Mouse (Mus musculus): Measurements from ENCODE around the gene Set. TPM values are rescaled to one million over a fixed set of nuclear protein-coding genes. Genes with fewer than 3 reads are reported as not detected.

The Set gene
- total and polyA plus RNA-seq, 3 experiments: 515 to 1,049 (median 902) TPM

GRCm38 (mm10) chr2:30038370-30038769 lies 18.8 kb upstream of the Set start:
- Histone ChIP-seq H3K79me2 (replicated peaks; ENCODE audit: control insufficient read depth, extremely low read depth, insufficient read depth, poor library complexity, severe bottlenecking) (no peaks in the 10 kb centered on the region), H3K4me3 (replicated peaks in 1 of 3; ENCODE audit: low read depth in 2 of 3, low read length in 2 of 3, poor library complexity in 1 of 3) (no peak overlapping the region), H3K36me3 (replicated peaks in 1 of 2; ENCODE audit: control insufficient read depth in 1 of 2, insufficient read depth in 1 of 2, low read length in 1 of 2) (peaks cover 14 to 57% of the 10 kb centered on the region in 2 experiments), H3K9ac (ENCODE audit: insufficient read depth, low read depth) (no peak overlapping the region), H3K4me1 (ENCODE audit: control insufficient read depth in 1 of 2, insufficient read depth in 2 of 2) (peaks cover 0 to 9% of the 10 kb centered on the region in 2 experiments; a peak in 2 of 4 replicates), H3K4me2 (ENCODE audit: insufficient read depth, low read depth, poor library complexity, severe bottlenecking) (no peak overlapping the region), H3K27ac (ENCODE audit: insufficient read depth, low read depth) (no peak overlapping the region), H3K27me3 (replicated peaks) (no peaks in the 10 kb centered on the region), H3K9me3 (replicated peaks; ENCODE audit: low read length) (no peaks in the 10 kb centered on the region)
- dilution Hi-C loops (cut with MboI; ENCODE audit: extremely low pct_ligation_motif_present, extremely low pct_unique_long_range_greater_than_20kb, low sequenced_read_pairs) (no loop called here), in situ Hi-C loops (cut with MboI; ENCODE audit: low pct_ligation_motif_present, low pct_unique_long_range_greater_than_20kb, low sequenced_read_pairs) (no loop called here)
- TF ChIP-seq CHD2 (IDR thresholded peaks at IDR 0.05; ENCODE audit: low read length): no peak
- DNase-seq (ENCODE audit: extremely low read depth): no peak

DNA sequence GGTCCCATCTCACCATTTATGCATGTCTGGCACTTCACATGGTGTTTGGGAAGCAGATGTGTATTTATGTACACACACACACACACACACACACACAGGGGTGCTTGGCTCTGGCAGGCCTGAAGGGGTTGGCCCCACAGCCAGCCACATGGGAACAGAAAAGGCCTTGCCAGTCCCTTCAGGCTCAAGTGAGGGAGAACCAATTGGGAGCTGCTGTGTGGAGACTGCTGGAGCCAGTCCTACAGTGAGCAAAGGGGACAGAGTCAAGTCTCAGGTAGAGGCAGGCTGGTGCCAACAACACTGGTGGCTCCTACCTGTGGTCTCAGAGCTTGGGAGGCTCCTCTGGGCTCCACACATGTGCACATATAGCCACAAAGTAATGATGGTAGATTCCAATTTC lies 17.5 kb upstream of the Set start:
- dilution Hi-C loops (cut with MboI; ENCODE audit: extremely low pct_ligation_motif_present, extremely low pct_unique_long_range_greater_than_20kb, low sequenced_read_pairs) (no loop called here), in situ Hi-C loops (cut with MboI; ENCODE audit: low pct_ligation_motif_present, low pct_unique_long_range_greater_than_20kb, low sequenced_read_pairs) (loop anchor here (5.0 to 10.0 kb wide), 2 partner anchors 38 to 125 kb away; partner anchors contain the start of gene Pkn3)
- Histone ChIP-seq H3K4me1 (ENCODE audit: control insufficient read depth in 1 of 2, insufficient read depth in 2 of 2) (peaks cover 0 to 9% of the 10 kb centered on the region in 2 experiments; a peak in 2 of 4 replicates), H3K27ac (ENCODE audit: insufficient read depth, low read depth) (no peak overlapping the region), H3K79me2 (replicated peaks; ENCODE audit: control insufficient read depth, extremely low read depth, insufficient read depth, poor library complexity, severe bottlenecking) (no peaks in the 10 kb centered on the region), H3K27me3 (replicated peaks) (no peaks in the 10 kb centered on the region), H3K4me3 (replicated peaks in 1 of 3; ENCODE audit: low read depth in 2 of 3, low read length in 2 of 3, poor library complexity in 1 of 3) (no peak overlapping the region), H3K9ac (ENCODE audit: insufficient read depth, low read depth) (no peak overlapping the region), H3K9me3 (replicated peaks; ENCODE audit: low read length) (no peaks in the 10 kb centered on the region), H3K4me2 (ENCODE audit: insufficient read depth, low read depth, poor library complexity, severe bottlenecking) (no peak overlapping the region), H3K36me3 (replicated peaks in 1 of 2; ENCODE audit: control insufficient read depth in 1 of 2, insufficient read depth in 1 of 2, low read length in 1 of 2) (peaks cover 9 to 49% of the 10 kb centered on the region in 2 experiments)
- TF ChIP-seq USF1 (IDR thresholded peaks at IDR 0.05; ENCODE audit: low read depth, low read length) (no peak), SMC3 (IDR thresholded peaks at IDR 0.05; ENCODE audit: low read depth, low read length) (no peak), MAZ (IDR thresholded peaks at IDR 0.05; ENCODE audit: low read depth, low read length) (no peak), EP300 (IDR thresholded peaks at IDR 0.05; ENCODE audit: low read length) (no peak), PAX5 (IDR thresholded peaks at IDR 0.05; ENCODE audit: low read length) (no peak), ELF1 (IDR thresholded peaks at IDR 0.05; ENCODE audit: low read depth, low read length) (no peak), NELFE (IDR thresholded peaks at IDR 0.05; ENCODE audit: low read depth, low read length) (no peak), MEF2A (IDR thresholded peaks at IDR 0.05; ENCODE audit: borderline replicate concordance, low read depth, low read length) (no peak), CHD2 (IDR thresholded peaks at IDR 0.05; ENCODE audit: low read length) (no peak), USF2 (conservative IDR thresholded peaks at IDR 0.05; ENCODE audit: low read depth, low read length) (no peak), GABPA (IDR thresholded peaks at IDR 0.05; ENCODE audit: insufficient replicate concordance, low read depth, low read length) (no peak), BHLHE40 (IDR thresholded peaks at IDR 0.05; ENCODE audit: low read depth, low read length) (no peak), RAD21 (IDR thresholded peaks at IDR 0.05; ENCODE audit: low read depth, low read length) (no peak)
- no peak for DNase-seq (ENCODE audit: extremely low read depth)

DNA sequence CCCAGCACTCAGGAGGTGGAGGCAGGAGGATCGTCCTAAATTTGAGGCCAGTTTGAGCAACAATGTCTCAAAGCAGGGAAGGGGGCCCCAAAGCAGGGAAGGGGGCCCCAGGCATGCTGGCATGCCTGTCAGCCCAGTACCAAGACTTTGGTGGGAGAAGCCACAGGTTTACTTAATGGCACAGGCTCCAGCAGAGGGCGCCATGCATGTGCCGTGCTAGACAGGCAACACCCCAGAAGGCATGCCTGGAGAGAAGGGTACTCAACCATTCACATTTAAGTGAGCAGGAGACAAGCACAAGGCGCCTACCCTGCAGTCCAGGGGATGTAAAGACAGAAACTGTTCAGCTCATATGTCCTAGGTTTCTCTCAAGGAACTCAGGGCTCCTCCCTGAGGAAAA lies 14.7 kb upstream of the Set start:
- TF ChIP-seq RAD21 (IDR thresholded peaks at IDR 0.05; ENCODE audit: low read depth, low read length) (peak; percentile 62), MYC (IDR thresholded peaks at IDR 0.05; ENCODE audit: low read depth, low read length) (peak; percentile 51; the same call in 1 of the 2 replicates), BHLHE40 (IDR thresholded peaks at IDR 0.05; ENCODE audit: low read depth, low read length) (0 out of 2 replicates have a peak, but pooled peaks have one; percentile 23), GABPA (IDR thresholded peaks at IDR 0.05; ENCODE audit: insufficient replicate concordance, low read depth, low read length) (no peak), MAX (IDR thresholded peaks at IDR 0.05; ENCODE audit: low read length) (peak; percentile 61; the same call in 1 of the 2 replicates), SMC3 (IDR thresholded peaks at IDR 0.05; ENCODE audit: low read depth, low read length) (peak; percentile 87), CTCF (conservative IDR thresholded peaks at IDR 0.05 in 1 of 2, IDR thresholded peaks at IDR 0.05 in 1 of 2; ENCODE audit: low read depth in 2 of 2, low read length in 2 of 2) (peak; percentile 58 to 88), MXI1 (IDR thresholded peaks at IDR 0.05; ENCODE audit: low read depth, low read length) (peak; percentile 36; the same call in 1 of the 2 replicates), IRF4 (IDR thresholded peaks at IDR 0.05; ENCODE audit: low read depth, low read length) (peak; percentile 34; the same call in 1 of the 2 replicates), TCF12 (IDR thresholded peaks at IDR 0.05; ENCODE audit: low read depth, low read length) (no peak), KAT2A (IDR thresholded peaks at IDR 0.05; ENCODE audit: insufficient replicate concordance, low read length) (no peak)
- peak; percentile 82 for DNase-seq (ENCODE audit: extremely low read depth)
- Histone ChIP-seq H3K79me2 (replicated peaks; ENCODE audit: control insufficient read depth, extremely low read depth, insufficient read depth, poor library complexity, severe bottlenecking) (no peaks in the 10 kb centered on the region), H3K9me3 (replicated peaks; ENCODE audit: low read length) (no peaks in the 10 kb centered on the region), H3K4me2 (ENCODE audit: insufficient read depth, low read depth, poor library complexity, severe bottlenecking) (no peak overlapping the region), H3K36me3 (replicated peaks in 1 of 2; ENCODE audit: control insufficient read depth in 1 of 2, insufficient read depth in 1 of 2, low read length in 1 of 2) (peaks cover 7 to 53% of the 10 kb centered on the region in 2 experiments), H3K27me3 (replicated peaks) (no peaks in the 10 kb centered on the region), H3K4me3 (replicated peaks in 1 of 3; ENCODE audit: low read depth in 2 of 3, low read length in 2 of 3, poor library complexity in 1 of 3) (no peak overlapping the region), H3K9ac (ENCODE audit: insufficient read depth, low read depth) (no peak overlapping the region), H3K4me1 (ENCODE audit: control insufficient read depth in 1 of 2, insufficient read depth in 2 of 2) (peaks cover under 1 to 14% of the 10 kb centered on the region in 2 experiments), H3K27ac (ENCODE audit: insufficient read depth, low read depth) (no peak overlapping the region)
- dilution Hi-C loops (cut with MboI; ENCODE audit: extremely low pct_ligation_motif_present, extremely low pct_unique_long_range_greater_than_20kb, low sequenced_read_pairs): no loop called here
- in situ Hi-C loops (cut with MboI; ENCODE audit: low pct_ligation_motif_present, low pct_unique_long_range_greater_than_20kb, low sequenced_read_pairs): loop anchor here (5.0 to 10.0 kb wide), 2 partner anchors 35 to 122 kb away; partner anchors contain the start of gene Pkn3

All from CH12.LX (cell line).